Mouse (Mus musculus) layer of hippocampus, postnatal 10 days (tissue): ENCODE measurements around the gene Dennd1a. TPM values are rescaled to one million over a fixed set of nuclear protein-coding genes. Genes with fewer than 3 reads are reported as not detected.

Experiments used
- DNase-seq, 2 experiments: peaks; one replicate each; pipeline ENCODE4 v3.0.0; 2021; ENCODE audit warnings: low spot score in 2 of 2
- total RNA-seq, 2 experiments: library from RNA; stranded (reverse); gene quantifications; 2 replicates each; pipeline ENCODE4 v1.2.3; 2021

Gene Dennd1a
- total RNA-seq, 2 experiments from 2014 or later, result 71.8 to 72.8 TPM

GRCm38 (mm10) chr2:37829758-37830275 is 457.4 kb downstream of the Dennd1a start:
- DNase-seq, result no peak

- DNase-seq, result no peak
These were observed 463.4 kb downstream of the Dennd1a start for GRCm38 (mm10) chr2:37823826-37824225.

- DNase-seq, result no peak
These were observed 465.1 kb downstream of the Dennd1a start for GRCm38 (mm10) chr2:37822122-37822521.

- DNase-seq, result no peak
These were observed 467.6 kb downstream of the Dennd1a start for GRCm38 (mm10) chr2:37819526-37820152.

- DNase-seq, result peak in 1 of 2 experiments; percentile 54
These were observed 468.2 kb downstream of the Dennd1a start for GRCm38 (mm10) chr2:37818761-37819525.

- peak; percentile 87 to 88 for DNase-seq
These were observed 471.5 kb downstream of the Dennd1a start for GRCm38 (mm10) chr2:37815676-37816075.

GRCm38 (mm10) chr2:37814820-37815361 is 472.3 kb downstream of the Dennd1a start:
- DNase-seq, result peak in 1 of 2 experiments; percentile 52

- no peak for DNase-seq
These were observed 474.8 kb downstream of the Dennd1a start for GRCm38 (mm10) chr2:37812401-37812800.

GRCm38 (mm10) chr2:37811682-37812081 is 475.5 kb downstream of the Dennd1a start:
- no peak for DNase-seq

- DNase-seq, result peak; percentile 67 to 79
These were observed 484.5 kb downstream of the Dennd1a start for GRCm38 (mm10) chr2:37802610-37803212.

- DNase-seq, result no peak
These were observed 485.5 kb downstream of the Dennd1a start for GRCm38 (mm10) chr2:37801687-37802086.

GRCm38 (mm10) chr2:37799137-37799536 is 488.1 kb downstream of the Dennd1a start:
- no peak for DNase-seq

- DNase-seq, result no peak
These were observed 490.1 kb downstream of the Dennd1a start for GRCm38 (mm10) chr2:37797046-37797445.

- no peak for DNase-seq
These were observed 491.2 kb downstream of the Dennd1a start for GRCm38 (mm10) chr2:37796021-37796420.

- DNase-seq, result no peak
These were observed 495.9 kb downstream of the Dennd1a start for GRCm38 (mm10) chr2:37791340-37791739.

GRCm38 (mm10) chr2:37790738-37791137 is 496.5 kb downstream of the Dennd1a start:
- no peak for DNase-seq

GRCm38 (mm10) chr2:37789995-37790394 is 497.2 kb downstream of the Dennd1a start:
- DNase-seq, result no peak

- no peak for DNase-seq
These were observed 498.2 kb downstream of the Dennd1a start for GRCm38 (mm10) chr2:37789029-37789428.

GRCm38 (mm10) chr2:37788176-37788962 is 498.8 kb downstream of the Dennd1a start:
- DNase-seq, result no peak

GRCm38 (mm10) chr2:37786461-37786860 is 500.7 kb downstream of the Dennd1a start:
- peak in 1 of 2 experiments; percentile 54 for DNase-seq

- DNase-seq, result no peak
These were observed 502.7 kb downstream of the Dennd1a start for GRCm38 (mm10) chr2:37784473-37784872.
